Mouse (Mus musculus) spleen, adult 10 weeks (tissue): ENCODE results near the gene Golgb1. TPM values are rescaled to one million over a fixed set of nuclear protein-coding genes. Genes with fewer than 3 reads are reported as not detected.

Source experiments
- polyA plus RNA-seq: library from polyadenylated mRNA; stranded (reverse); fragments of 350-450 nt; fragmentation: Illumina TruSeq; extraction: RNeasy Lipid Tissue Mini Kit (QIAGEN cat#74804); gene quantifications from one replicate; pipeline ENCODE4 v1.2.3, GENCODE M21; 2015; ENCODE audit warnings: low replicate concordance; ENCODE audit not compliant: insufficient read depth

Gene Golgb1
- polyA plus RNA-seq, result 35.9 TPM

GRCm38 (mm10) chr16:36874583-36875275, at the start of gene Golgb1, which contains the start of gene Eaf2:
Gene Golgb1 (plus strand): TSS chr16:36875140.
Gene Eaf2 (minus strand): TSS chr16:36875003.

GRCm38 (mm10) chr16:36828054-36828786, 46.7 kb upstream of the Golgb1 start, which contains the start of gene Iqcb1:
Gene Iqcb1 (plus strand): TSS chr16:36828385.

GRCm38 (mm10) chr16:36934841-36935620, 60.1 kb downstream of the Golgb1 start, which contains the start of gene Hcls1:
Gene Hcls1 (plus strand): TSS chr16:36934983.

Other genes with a start within 250 kb of the Golgb1 start
- 133 TPM for gene Cd86, start 209.1 kb upstream of the Golgb1 start, polyA plus RNA-seq
- gene Ildr1, start 181.2 kb upstream of the Golgb1 start, polyA plus RNA-seq, result 2.2 TPM
- gene Slc15a2, start 90.2 kb upstream of the Golgb1 start, polyA plus RNA-seq, result 35.8 TPM
- gene Iqcb1, start 46.8 kb upstream of the Golgb1 start, polyA plus RNA-seq, result 22.3 TPM
- gene Eaf2, start 137 bp upstream of the Golgb1 start, polyA plus RNA-seq, result 14.8 TPM
- 236 TPM for gene Hcls1, start 59.8 kb downstream of the Golgb1 start, polyA plus RNA-seq
- 0.44 TPM for gene Fbxo40, start 115.3 kb downstream of the Golgb1 start, polyA plus RNA-seq
- 8.0 TPM for gene Polq, start 136.6 kb downstream of the Golgb1 start, polyA plus RNA-seq